Mouse (Mus musculus) gastrocnemius, adult 8-10 months (tissue): ENCODE data around the gene Dpyd. TPM values are rescaled to one million over a fixed set of nuclear protein-coding genes. Genes with fewer than 3 reads are reported as not detected.

ENCODE experiments used
- DNase-seq, 2 experiments: peaks; one replicate each; pipeline ENCODE4 v3.0.0; 2022; ENCODE audit warnings: low spot score in 2 of 2
- total RNA-seq, 4 experiments: library from RNA; stranded (reverse); gene quantifications; 2 replicates each; pipeline ENCODE4 v1.2.4; 2022

The Dpyd gene
- total RNA-seq, 4 experiments from 2014 or later = 1.6 to 2.4 (median 1.9) TPM

DNA sequence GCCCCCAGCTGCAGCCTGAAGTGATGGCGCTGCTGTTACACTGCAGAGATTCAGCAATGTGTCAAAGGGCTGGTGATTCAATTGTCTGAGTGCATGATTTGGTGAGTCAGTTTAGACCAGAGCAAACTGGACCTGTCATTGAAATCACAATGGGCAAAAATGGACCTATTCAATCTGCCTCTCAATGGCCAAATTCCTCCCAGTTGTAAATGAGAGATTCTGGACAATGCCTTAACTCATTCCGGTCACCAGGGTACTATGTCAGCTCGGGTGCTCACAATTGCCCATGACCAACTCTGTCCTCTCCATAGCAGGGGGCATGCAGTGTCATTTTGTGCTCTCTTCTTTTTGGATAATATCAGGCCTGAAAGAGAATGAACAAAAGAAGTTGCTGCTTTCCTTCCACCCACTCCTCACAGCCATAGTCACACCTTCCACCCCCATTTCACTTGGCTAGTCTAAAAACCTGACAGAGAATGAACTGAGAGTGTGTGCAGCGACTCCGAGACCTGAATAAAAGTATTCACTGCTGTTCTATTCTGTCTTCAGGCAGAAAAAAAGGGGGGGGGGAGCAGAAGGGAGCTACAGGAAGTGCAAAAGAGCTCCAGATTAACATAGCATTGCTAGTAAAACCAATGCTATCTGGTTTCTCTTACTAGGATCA, 533.4 kb downstream of the Dpyd start:
- no peak for DNase-seq

DNA sequence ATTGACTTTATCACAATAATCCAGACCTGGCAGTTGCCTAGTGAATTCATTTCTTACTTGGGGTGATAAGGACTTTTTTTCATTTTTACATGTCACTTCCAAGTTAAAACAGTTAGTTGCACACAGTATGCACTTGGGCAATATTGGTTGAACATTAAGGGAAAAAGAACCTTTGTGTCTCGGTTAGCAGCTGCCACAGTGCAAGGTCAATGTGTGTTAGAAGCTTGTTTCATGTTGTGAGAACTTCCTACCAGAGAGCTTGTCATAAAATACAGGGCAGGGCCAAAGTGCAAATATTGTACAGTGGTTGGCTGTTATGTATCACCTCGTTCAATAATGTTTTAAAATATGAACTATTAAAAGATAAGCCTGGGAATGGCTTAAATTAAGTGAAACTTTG, 564.1 kb downstream of the Dpyd start:
- no peak for DNase-seq

DNA sequence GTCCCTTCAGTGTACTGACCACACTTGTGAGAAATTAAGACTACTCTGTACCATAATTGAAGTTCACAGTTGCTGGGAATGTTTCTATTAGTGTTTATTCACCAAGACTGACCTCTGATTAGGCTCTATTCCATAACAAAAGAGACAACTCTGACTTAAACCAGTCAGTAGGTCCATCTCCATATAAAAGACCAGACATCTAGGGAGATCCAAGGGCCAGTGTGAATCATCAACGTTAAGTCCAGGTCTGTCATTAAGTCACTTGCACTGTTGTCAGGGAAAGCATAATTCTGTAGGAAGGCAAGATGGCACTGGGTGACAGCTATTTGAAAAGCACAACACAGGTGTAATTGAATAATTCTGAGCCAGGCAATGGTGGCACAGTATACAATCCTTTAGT, 566.1 kb downstream of the Dpyd start:
- DNase-seq = no peak

DNA sequence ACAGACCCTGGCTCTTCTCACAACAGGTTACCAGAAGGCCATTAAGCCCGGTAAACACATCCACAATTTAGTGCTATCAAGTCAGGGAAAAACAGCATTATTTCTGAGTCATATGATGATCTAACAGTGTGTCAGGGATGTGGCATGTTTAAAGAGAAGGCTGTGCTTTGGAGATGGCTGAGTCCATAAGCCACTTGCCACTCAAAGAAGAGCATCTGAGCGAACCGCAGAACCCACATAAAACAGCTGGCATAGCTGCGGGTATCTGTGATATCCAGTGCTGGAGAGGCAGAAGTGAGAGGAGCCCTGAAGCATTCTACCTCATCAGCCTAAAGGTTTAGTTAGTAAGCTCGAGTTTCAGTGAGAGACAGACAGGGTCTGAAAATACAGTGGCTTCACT, 581.1 kb downstream of the Dpyd start:
- DNase-seq = no peak

DNA sequence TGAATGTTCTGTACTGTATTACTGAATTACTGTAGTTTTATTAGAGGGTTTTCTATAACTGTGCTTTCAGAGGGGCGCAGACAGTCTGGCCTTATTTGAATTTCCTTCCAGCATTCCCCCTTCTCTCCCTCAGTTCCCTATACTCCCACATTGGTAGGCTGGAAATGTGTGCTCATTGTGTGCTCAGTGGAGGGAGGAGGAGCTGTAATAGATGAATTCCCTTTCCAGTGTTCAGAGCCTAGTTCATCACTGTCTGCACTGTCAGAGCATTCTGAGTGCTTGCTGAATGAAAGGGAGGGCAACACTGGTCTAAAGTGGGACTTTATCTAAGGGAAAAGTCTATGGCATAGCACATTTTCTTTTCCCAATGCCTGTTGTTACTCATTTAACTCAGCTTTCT, 582.9 kb downstream of the Dpyd start:
- DNase-seq = no peak

- DNase-seq = no peak
Measured at GRCm38 (mm10) chr3:119154604-119155444, 592.9 kb downstream of the Dpyd start.

DNA sequence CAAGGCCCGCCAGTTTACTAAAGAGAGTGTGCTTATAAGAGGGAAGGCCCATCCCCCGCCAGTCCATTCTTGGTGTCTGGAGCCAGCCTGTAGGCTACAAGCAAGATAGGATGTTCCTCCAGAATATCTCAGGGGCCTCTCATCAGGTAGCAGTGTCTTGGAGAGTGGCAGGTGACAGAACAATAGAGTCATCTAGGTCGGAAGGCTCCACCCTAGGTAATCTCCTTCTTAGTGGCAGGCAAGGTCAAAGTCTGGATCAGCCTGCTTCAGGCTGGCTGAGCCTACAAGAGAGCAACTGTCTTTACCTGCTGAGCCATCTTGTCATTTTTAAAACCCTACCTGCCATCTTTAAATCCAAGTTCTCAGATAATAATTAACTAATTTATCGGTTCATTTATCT, 596.7 kb downstream of the Dpyd start:
- DNase-seq = no peak

DNA sequence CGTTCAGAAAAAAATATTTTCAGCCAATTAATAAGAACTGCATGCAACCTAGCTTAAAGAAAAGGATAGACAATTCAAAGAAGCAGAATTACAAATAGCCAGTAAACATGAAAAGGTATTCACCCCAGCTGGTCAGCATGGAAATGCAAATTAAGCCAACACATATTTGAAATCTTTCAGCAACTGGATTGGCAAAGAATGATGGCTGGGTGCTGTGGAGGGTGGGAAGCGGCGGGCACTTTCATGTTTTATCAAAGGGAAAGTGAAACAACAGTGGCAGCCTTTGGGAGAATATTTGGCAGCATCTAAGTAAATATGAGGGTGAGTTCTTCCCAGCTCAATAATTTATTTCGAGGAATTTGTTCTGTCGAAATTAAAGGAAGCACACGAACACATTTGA, 603.8 kb downstream of the Dpyd start:
- DNase-seq = no peak

GRCm38 (mm10) chr3:119168166-119168565, 606.2 kb downstream of the Dpyd start:
- DNase-seq = no peak

DNA sequence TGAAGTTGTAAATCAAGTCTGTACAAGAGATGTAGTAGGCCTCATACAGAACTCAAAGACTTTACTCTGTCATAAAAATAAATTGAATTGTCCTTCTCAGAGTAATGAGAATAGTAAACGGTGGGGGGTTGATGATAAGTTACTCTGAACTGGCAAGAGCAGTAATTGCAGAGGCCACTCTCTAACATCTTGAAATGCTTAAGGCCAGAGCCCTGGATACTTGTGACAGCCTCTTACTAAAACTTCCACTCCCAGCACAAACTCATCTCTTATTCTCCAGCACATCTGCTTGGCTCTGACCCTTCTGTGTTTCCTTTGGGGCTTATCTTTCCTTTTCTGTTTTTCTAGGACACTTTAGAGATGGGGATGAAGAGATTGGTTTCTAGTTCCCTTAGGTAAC, 606.7 kb downstream of the Dpyd start:
- no peak for DNase-seq

DNA sequence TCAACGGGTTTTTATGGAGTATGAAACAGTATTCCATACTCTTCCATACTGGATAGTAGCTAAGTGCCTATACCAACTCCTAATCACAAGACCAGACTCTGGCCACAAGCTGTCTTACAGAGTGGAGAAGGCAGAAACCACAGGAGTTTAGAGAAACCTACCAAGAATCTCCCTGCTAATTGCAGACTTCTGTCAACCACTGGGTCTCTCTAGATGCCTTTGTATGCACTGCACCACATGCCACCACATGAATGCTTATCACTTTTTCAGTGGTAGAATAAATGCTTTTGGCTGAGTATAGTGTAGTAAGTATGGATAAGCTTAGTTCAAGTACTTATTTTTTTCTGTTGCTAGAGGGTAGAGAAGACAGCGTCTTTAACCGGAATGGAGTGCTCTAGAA, 621.3 kb downstream of the Dpyd start:
- DNase-seq = no peak

DNA sequence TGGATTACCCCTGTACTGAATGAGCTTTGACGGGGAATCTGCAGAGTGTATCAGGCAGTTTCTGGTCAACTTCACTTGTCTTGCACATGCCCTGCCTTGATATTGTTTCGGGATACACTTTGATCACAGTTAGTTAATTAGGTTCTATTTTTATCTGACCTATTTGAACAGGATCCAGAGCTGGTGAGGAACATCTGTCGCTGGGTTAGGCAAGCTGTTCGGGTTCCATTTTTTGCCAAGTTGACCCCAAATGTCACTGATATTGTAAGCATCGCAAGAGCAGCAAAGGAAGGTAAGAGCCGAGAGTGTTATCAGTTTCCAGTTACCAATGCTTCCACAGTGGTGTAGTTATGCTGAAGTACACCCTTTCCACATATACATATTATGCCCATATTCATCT, 632.1 kb downstream of the Dpyd start:
- DNase-seq = no peak

DNA sequence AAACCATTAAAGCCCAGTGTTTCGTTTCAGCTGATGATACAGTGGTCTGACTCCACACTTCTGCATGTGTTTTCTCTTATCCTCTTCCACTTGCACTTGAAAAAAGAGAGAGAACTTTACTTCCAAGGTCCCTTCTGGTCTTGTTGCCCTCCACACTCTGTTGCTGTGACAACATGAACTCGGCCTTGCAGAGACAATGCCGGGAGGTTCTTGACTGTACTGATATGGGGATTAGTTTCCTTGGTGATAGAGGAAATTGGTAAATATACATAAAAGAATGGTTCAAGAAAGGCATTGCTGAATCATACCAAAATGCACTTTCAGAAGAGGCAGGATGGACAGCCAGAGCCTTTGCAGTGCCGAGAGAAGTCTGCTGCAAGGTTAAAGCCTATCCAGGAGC, 633.7 kb downstream of the Dpyd start:
- no peak for DNase-seq

DNA sequence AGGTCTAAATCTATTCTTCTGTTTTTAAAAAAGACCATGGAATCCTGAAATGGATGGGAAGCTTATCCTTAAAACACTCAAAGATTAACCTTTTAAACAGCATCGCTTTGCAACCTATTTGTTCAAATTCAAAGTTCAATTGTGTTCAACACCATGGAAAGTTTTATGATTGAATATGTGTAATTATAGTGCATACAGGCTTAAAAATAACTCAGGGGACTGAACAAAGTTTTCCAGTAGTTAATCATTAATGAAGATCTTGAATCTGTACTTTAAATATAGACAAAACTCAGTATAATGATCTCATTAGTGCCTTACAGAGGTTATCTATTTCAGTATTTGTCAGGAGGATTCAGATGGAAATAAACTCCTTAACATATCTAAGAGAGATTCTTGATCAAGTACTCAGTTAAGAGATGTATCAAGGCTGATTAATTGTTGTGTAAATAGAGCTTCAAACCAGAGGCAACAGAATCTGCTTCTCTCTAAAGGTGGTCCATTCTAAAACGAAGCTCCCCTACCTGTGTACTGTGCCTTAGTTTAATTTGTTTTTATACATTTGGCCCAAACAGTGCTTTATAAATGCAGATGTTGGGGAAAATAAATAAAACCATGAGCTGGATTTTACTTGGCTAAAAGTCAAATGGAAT, 659.0 kb downstream of the Dpyd start:
- DNase-seq = no peak

- no peak for DNase-seq
Measured at GRCm38 (mm10) chr3:119243181-119243580, 681.3 kb downstream of the Dpyd start.

GRCm38 (mm10) chr3:119256516-119256915, 694.6 kb downstream of the Dpyd start:
- DNase-seq = no peak

DNA sequence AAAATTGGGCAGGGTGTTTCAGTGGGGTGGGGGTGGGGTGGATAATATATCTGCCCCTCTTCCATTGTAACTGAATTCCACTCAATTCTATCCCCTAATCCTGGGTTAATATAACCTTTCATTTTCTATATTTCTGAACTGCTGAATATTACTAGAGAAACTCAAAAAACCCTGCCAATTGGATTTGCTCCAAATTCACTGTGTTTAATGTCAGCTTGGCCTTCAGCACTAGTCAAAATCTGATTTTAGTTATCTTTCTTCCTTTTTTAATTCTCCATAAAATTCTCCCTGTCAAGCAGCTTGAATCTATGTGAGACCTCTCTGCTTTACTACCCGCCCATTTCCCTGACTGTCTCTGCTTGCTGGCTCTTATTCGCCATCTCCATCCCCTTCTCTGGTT, 713.3 kb downstream of the Dpyd start:
- DNase-seq = no peak

GRCm38 (mm10) chr3:119280671-119281070, 718.7 kb downstream of the Dpyd start:
- no peak for DNase-seq

DNA sequence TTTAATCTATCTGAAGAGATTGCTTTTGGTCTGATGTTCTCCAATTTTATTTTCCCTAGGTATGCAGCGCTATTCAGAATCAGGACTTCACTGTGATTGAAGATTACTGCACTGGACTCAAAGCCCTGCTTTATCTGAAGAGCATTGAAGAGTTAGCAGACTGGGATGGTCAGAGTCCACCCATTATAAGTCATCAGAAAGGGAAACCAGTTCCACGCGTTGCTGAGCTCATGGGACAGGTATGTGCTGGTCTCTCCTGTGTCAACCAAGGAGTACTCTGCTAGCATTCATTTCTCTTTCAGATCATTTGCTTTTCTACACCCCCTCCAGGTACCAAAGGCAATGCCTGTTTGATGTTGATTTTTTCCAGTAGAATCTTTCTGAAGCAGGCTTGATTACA, 752.8 kb downstream of the Dpyd start:
- no peak for DNase-seq

- DNase-seq = no peak
Measured at GRCm38 (mm10) chr3:119329063-119329462, 767.1 kb downstream of the Dpyd start.

- DNase-seq = no peak
Measured at GRCm38 (mm10) chr3:119333335-119334305, 771.7 kb downstream of the Dpyd start.
